Mouse (Mus musculus): ENCODE results near the gene Tmem38b. TPM values are rescaled to one million over a fixed set of nuclear protein-coding genes. Genes with fewer than 3 reads are reported as not detected.

The Tmem38b gene
- 10 to 100 TPM in 1 of 2 experiments, 1 to 10 TPM in 1; 6.5 to 10.3 TPM for polyA plus RNA-seq (2017; shearing (Covaris generic))

DNA sequence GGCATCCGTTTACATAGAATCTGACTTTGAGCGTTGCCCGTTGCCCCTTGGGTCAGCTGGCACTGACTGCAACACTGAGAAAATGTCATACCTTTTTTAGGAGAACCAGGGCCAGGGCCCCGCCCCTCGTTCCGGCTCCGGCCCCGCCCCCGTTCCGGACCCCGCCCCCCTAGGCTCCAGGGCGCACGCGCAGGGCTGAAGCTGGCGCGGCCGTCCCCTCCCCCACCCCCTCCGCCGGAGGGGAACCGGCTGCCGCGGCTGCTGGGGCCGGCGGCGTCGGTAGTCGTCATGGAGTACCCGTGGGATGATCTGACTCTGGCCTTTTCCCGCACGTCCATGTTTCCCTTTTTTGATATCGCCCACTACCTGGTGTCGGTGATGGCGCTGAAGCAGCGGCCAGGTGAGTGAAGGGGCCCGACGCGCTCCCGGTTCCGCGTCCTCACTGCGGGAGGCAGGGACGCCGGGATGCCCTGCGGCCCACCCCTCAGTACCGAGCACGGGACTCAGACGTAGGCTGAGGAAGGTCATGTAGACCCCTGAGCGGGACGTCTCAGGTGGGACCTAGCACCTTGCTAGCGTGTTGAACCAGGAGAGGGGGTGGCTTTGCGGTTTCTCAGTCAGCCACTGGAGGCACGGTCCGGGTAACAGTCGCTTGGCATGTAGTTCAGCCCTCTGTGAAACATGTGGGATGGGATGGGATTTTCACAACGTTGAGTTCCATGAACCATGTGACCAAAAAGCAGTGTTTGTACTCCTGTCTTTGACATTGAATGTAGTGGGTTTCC lies at the start of gene Tmem38b:
Gene Tmem38b, plus strand, starts transcription at position 225 of the 785 bp plus-strand sequence.

Other genes with a start within 250 kb of the Tmem38b start
- 10 to 100 TPM in 1 of 2 experiments, 1 to 10 TPM in 1; 1.6 to 11.6 TPM for gene Fsd1l, start 194.6 kb upstream of the Tmem38b start, polyA plus RNA-seq (2017; shearing (Covaris generic))
- 1 to 10 TPM; 3.5 to 3.9 TPM for gene Fktn, start 112.0 kb upstream of the Tmem38b start, polyA plus RNA-seq (2017; shearing (Covaris generic))
- gene Tal2, start 46.3 kb upstream of the Tmem38b start, polyA plus RNA-seq (2017; shearing (Covaris generic)): not detected

Measured in activated CD4-positive, CD25-positive, alpha-beta regulatory T cell (primary cell).